Mouse (Mus musculus) neutrophil, adult 59 days (primary cell): Measurements from ENCODE around the gene Nup88. TPM values are rescaled to one million over a fixed set of nuclear protein-coding genes. Genes with fewer than 3 reads are reported as not detected.

Experiments
- total RNA-seq, 2 experiments: library from RNA; stranded (reverse); gene quantifications; 1 replicate in 1 of 2; 2 replicates in 1 of 2; pipeline ENCODE4 v1.2.4; 2023

The Nup88 gene
- total RNA-seq, result 10 to 100 TPM; 43.9 to 47.7 TPM

GRCm38 (mm10) chr11:70969821-70970559 is at the start of gene Nup88, which contains the start of gene Rpain:
TSS of gene Nup88 (minus strand) at chr11:70969973.
TSS of gene Rpain (plus strand) at chr11:70970213.

GRCm38 (mm10) chr11:71004316-71004773 is 34.6 kb upstream of the Nup88 start, which contains the start of gene Dhx33:
TSS of gene Dhx33 (minus strand) at chr11:71004437.

DNA sequence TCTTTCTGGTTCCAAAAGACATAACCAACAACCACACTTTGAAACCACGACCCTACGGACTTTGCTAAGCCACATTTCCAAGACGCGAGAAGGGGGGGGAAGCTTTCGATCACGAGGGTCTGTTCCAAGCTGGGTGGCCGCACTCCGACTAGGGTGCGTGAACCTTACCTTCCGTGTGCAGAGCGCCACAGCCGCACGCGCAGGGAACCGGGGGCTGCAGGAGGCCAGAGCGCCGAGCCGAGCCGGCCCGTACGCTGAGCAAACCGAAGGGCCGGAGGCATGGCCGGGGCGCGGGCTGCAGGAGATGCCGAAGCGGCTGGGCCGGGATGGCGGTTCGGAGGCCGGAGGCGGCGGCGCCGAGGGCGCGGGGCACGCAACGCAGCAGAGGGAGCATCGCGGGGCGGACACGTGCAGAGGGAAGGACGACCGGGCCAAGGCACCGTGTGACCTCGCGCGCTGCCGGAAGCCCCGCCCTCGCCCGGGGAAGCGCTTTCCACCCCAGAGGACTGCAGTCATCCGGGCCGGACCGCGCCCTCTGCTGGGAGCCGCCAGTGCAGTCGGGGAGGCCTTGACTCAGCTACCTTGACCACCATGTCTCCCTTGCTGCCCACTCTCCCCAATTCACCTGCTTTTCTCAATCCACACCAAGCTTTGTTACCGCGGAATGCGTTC is 12.9 kb upstream of the Nup88 start, which contains the start of gene C1qbp:
TSS of gene C1qbp (minus strand) at position 470 of the 672 bp plus-strand sequence.

Other genes with a start within 250 kb of the Nup88 start
- under 1 TPM; 0.77 to 0.89 TPM for gene Zfp3, start 205.8 kb downstream of the Nup88 start, total RNA-seq
- under 1 TPM; 0.44 to 0.53 TPM for gene Scimp, start 157.4 kb downstream of the Nup88 start, total RNA-seq
- gene Rabep1, start 125.2 kb downstream of the Nup88 start, total RNA-seq, result 10 to 100 TPM; 13.0 to 13.2 TPM
- 10 to 100 TPM; 26.4 to 27.4 TPM for gene Rpain, start 240 bp upstream of the Nup88 start, total RNA-seq
- gene C1qbp, start 13.1 kb upstream of the Nup88 start, total RNA-seq, result 10 to 100 TPM; 45.7 to 48.5 TPM
- 1 to 10 TPM; 5.6 to 7.2 TPM for gene Dhx33, start 34.5 kb upstream of the Nup88 start, total RNA-seq
- gene Mis12, start 49.6 kb upstream of the Nup88 start, total RNA-seq, result 10 to 100 TPM; 14.8 to 15.3 TPM
- gene Derl2, start 49.9 kb upstream of the Nup88 start, total RNA-seq, result 10 to 100 TPM; 22.7 to 34.5 TPM
- gene 6330403K07Rik, start 63.5 kb upstream of the Nup88 start, total RNA-seq, result not detected
- 10 to 100 TPM in 1 of 2 experiments, 1 to 10 TPM in 1; 8.7 to 15.4 TPM for gene Nlrp1a, start 174.7 kb upstream of the Nup88 start, total RNA-seq